Mouse (Mus musculus) heart, postnatal 0 days (tissue): Measurements from ENCODE around the gene Themis3. TPM values are rescaled to one million over a fixed set of nuclear protein-coding genes. Genes with fewer than 3 reads are reported as not detected.

Experiments
- ATAC-seq: fragments of 200-750 bp; cut with Nextera tagmentation; 2 replicates; pipeline ENCODE4 v1.8.0; 2017; ENCODE audit warnings: low read depth, moderate number of reproducible peaks, moderate library complexity; ENCODE audit not compliant: insufficient read depth
- DNase-seq: peaks from one replicate; pipeline ENCODE4 v3.0.0-alpha.2; 2016; ENCODE audit warnings: low spot score
- H3K27ac ChIP-seq: fragments of 300-500 bp; sonication (generic); 2 replicates; pipeline ENCODE4 v1.5.1; 2014; ENCODE audit warnings: low read depth, mild to moderate bottlenecking
- H3K27me3 ChIP-seq: fragments of 300-500 bp; sonication (generic); 2 replicates; pipeline ENCODE4 v1.6.1; 2014; ENCODE audit warnings: low read length, mixed read lengths; ENCODE audit not compliant: control insufficient read depth, insufficient read depth
- H3K36me3 ChIP-seq: fragments of 300-500 bp; sonication (generic); replicated peaks from 2 replicates; pipeline ENCODE4 v1.6.1; 2014; ENCODE audit warnings: low read length, mixed read lengths; ENCODE audit not compliant: control insufficient read depth, insufficient read depth
- H3K4me1 ChIP-seq: fragments of 300-500 bp; sonication (generic); 2 replicates; pipeline ENCODE4 v1.6.1; 2014; ENCODE audit warnings: antibody characterized with exemption; ENCODE audit not compliant: control insufficient read depth, insufficient read depth
- H3K4me2 ChIP-seq: fragments of 300-500 bp; sonication (generic); 2 replicates; pipeline ENCODE4 v1.6.1; 2014; ENCODE audit warnings: low read depth, mild to moderate bottlenecking, low read length, moderate library complexity
- H3K4me3 ChIP-seq: fragments of 300-500 bp; sonication (generic); 2 replicates; pipeline ENCODE4 v1.5.1; 2014; ENCODE audit warnings: low read depth, low read length
- H3K9ac ChIP-seq: fragments of 300-500 bp; sonication (generic); replicated peaks from 2 replicates; pipeline ENCODE4 v1.6.1; 2014; ENCODE audit warnings: low read depth, low read length, mixed read lengths
- H3K9me3 ChIP-seq: fragments of 300-500 bp; sonication (generic); replicated peaks from 2 replicates; pipeline ENCODE4 v1.6.1; 2016; ENCODE audit warnings: low read length; ENCODE audit not compliant: control insufficient read depth
- CTCF ChIP-seq: IDR thresholded peaks from 2 replicates; pipeline ENCODE4 v1.5.1; 2016; ENCODE audit warnings: antibody characterized with exemption, control low read depth, low read depth
- EP300 ChIP-seq: IDR thresholded peaks from 2 replicates; pipeline ENCODE4 v1.6.1; 2016; ENCODE audit warnings: antibody characterized with exemption, low read depth
- WGBS: fragments of 180-500 bp; shearing (Covaris S2); extraction: QIAGEN DNeasy Blood & Tissue Kit; methylation state at CpG from one replicate; pipeline ENCODE4 v1.1.7; 2014; 5-methylcytosine and 5-hydroxymethylcytosine counted together
- polyA plus RNA-seq: library from polyadenylated mRNA; unstranded; fragments of >200 nt; fragmentation: Nextera tagmentation; extraction: Ambion mirVana; gene quantifications from 2 replicates; pipeline ENCODE4 v1.2.1, GENCODE M21; 2015
- total RNA-seq: library from RNA; depleted of rRNA; stranded (reverse); fragments of >200 nt; gene quantifications from 2 replicates; pipeline ENCODE4 v1.2.3, GENCODE M21; 2014; ENCODE audit warnings: low replicate concordance; rRNA removed

Themis3 gene
- total RNA-seq (not detected in 2 replicates), polyA plus RNA-seq (not detected in 2 replicates)

- Histone ChIP-seq H3K4me1 (no peaks in the 10 kb centered on the region), H3K27ac (no peak within 1 kb of the TSS), H3K4me2 (no peak within 1 kb of the TSS), H3K9ac (no peak within 1 kb of the TSS), H3K9me3 (no peaks in the 10 kb centered on the region), H3K27me3 (no peaks in the 10 kb centered on the region), H3K36me3 (no peaks in the 10 kb centered on the region), H3K4me3 (no peak within 1 kb of the TSS)
- no peak for DNase-seq
- WGBS = 70% methylated on average over 5 of the region's 5 CpGs
- no peak for ATAC-seq
- no peak for TF ChIP-seq EP300
- no peak for TF ChIP-seq CTCF
These were observed at the start of gene Themis3 for GRCm38 (mm10) chr17:66594435-66594834. TSS of gene Themis3 (minus strand) at chr17:66594621.

- H3K27ac ChIP-seq = no peak overlapping the region
- H3K9me3 ChIP-seq = no peaks in the 10 kb centered on the region; the same call in 1 of the 2 replicates
- H3K36me3 ChIP-seq = no peaks in the 10 kb centered on the region
- ATAC-seq (no peak), DNase-seq (no peak)
- H3K27me3 ChIP-seq = no peaks in the 10 kb centered on the region
- WGBS = 67% methylated on average over 7 of the region's 7 CpGs
- no peak overlapping the region for H3K4me3 ChIP-seq
- TF ChIP-seq EP300 = no peak
- no peak for TF ChIP-seq CTCF
- no peaks in the 10 kb centered on the region for H3K4me1 ChIP-seq
- no peak overlapping the region for H3K9ac ChIP-seq
- H3K4me2 ChIP-seq = no peak overlapping the region
These were observed 43.7 kb upstream of the Themis3 start for GRCm38 (mm10) chr17:66637951-66638722.

GRCm38 (mm10) chr17:66619996-66620656 lies 25.7 kb upstream of the Themis3 start:
- H3K4me1 ChIP-seq = no peaks in the 10 kb centered on the region
- H3K9me3 ChIP-seq = no peaks in the 10 kb centered on the region
- DNase-seq (no peak), ATAC-seq (no peak)
- H3K27ac ChIP-seq = no peak overlapping the region
- TF ChIP-seq CTCF (no peak), EP300 (no peak)
- 74% methylated on average over 13 of the region's 13 CpGs for WGBS
- H3K27me3 ChIP-seq = no peaks in the 10 kb centered on the region
- H3K4me2 ChIP-seq = no peak overlapping the region
- no peak overlapping the region for H3K9ac ChIP-seq
- H3K36me3 ChIP-seq = no peaks in the 10 kb centered on the region
- no peak overlapping the region for H3K4me3 ChIP-seq

GRCm38 (mm10) chr17:66619255-66619826 lies 24.9 kb upstream of the Themis3 start:
- no peaks in the 10 kb centered on the region for H3K4me1 ChIP-seq
- ATAC-seq (no peak), DNase-seq (no peak)
- H3K27me3 ChIP-seq = no peaks in the 10 kb centered on the region
- H3K9ac ChIP-seq = no peak overlapping the region
- 86% methylated on average over 3 of the region's 3 CpGs for WGBS
- H3K27ac ChIP-seq = no peak overlapping the region
- no peak overlapping the region for H3K4me3 ChIP-seq
- no peak overlapping the region for H3K4me2 ChIP-seq
- TF ChIP-seq CTCF (no peak), EP300 (no peak)
- no peaks in the 10 kb centered on the region for H3K36me3 ChIP-seq
- H3K9me3 ChIP-seq = no peaks in the 10 kb centered on the region

- no peak overlapping the region for H3K4me3 ChIP-seq
- no peak for TF ChIP-seq CTCF
- no peak for TF ChIP-seq EP300
- H3K4me2 ChIP-seq = no peak overlapping the region
- DNase-seq (no peak), ATAC-seq (no peak)
- no peaks in the 10 kb centered on the region for H3K36me3 ChIP-seq
- H3K27me3 ChIP-seq = no peaks in the 10 kb centered on the region
- H3K9me3 ChIP-seq = no peaks in the 10 kb centered on the region
- H3K27ac ChIP-seq = no peak overlapping the region
- no peaks in the 10 kb centered on the region for H3K4me1 ChIP-seq
- no peak overlapping the region for H3K9ac ChIP-seq
These were observed 15.6 kb upstream of the Themis3 start for GRCm38 (mm10) chr17:66610032-66610431.
